Mouse (Mus musculus) heart, adult 2 months (tissue): ENCODE measurements around the gene Rb1.

Experiments used
- CTCF ChIP-seq: fragments of 200-600 bp; IDR thresholded peaks from 2 replicates; pipeline ENCODE4 v1.8.1; 2022; ENCODE audit warnings: antibody characterized with exemption, mild to moderate bottlenecking, moderate library complexity
- EP300 ChIP-seq: fragments of 200-500 bp; IDR thresholded peaks from 2 replicates; pipeline ENCODE4 v1.6.1; 2011; ENCODE audit warnings: low read depth, low read length, control low read depth; ENCODE audit not compliant: insufficient read depth
- POLR2A ChIP-seq: fragments of 200-500 bp; IDR thresholded peaks from 2 replicates; pipeline ENCODE4 v1.6.1; 2011; ENCODE audit warnings: mild to moderate bottlenecking, low read depth, low read length, control low read depth; ENCODE audit not compliant: insufficient read depth

DNA sequence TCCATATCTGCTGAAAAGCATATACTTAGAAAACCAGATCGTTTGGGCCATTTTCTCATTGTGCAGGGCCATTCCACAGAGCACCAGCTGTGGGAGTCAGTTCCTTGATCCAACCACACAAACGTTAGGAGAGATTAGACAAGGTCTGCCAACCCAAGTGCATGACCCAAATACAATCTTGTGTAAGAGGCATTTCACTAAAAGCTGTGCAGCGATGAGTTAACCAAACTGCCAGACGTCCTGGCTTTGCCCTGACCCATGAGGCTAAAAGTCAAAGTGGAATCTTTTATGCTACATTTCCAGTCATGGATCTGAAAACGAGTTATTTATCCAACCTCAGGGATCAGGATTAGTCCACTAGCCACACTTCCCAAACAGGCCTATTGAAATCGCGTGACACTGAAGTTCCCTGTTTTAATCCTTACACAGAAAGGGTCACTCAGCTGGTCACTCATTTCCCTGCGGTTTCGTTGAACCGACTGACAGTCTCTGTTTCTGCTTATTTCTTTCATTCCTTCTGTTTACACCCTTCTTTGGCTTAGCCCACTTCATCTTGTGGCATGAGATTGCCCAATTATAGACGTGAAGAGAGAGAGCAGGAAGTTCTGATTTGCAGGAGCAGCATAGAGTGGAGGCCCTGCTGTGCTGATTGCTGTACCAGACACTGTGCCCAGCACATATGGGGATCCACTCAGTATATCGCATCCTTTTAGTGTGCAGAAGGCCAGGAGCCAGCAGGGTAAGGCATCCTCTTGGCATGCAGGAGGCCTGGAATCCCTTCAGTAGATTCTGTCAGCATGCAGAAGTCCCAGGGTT lies 153.2 kb downstream of the Rb1 start:
- TF ChIP-seq CTCF (no peak), EP300 (no peak), POLR2A (no peak)
